Mouse (Mus musculus): ENCODE measurements around the gene Hoxb6. TPM values are rescaled to one million over a fixed set of nuclear protein-coding genes. Genes with fewer than 3 reads are reported as not detected.
A peak's percentile ranks its signal among the peaks of the same experiment; 100 is the strongest.

Gene Hoxb6
- total RNA-seq, 4 experiments from 2014 or later: not detected

- no peak for DNase-seq (ENCODE audit: low spot score)
Measured at GRCm38 (mm10) chr11:96350791-96351190, 58.5 kb downstream of the Hoxb6 start.

Small RNAs within 50 kb of the gene (microRNA-seq; reads per million reads assigned to microRNA genes)
- gene Mir10a (2,390 reads per million, percentile 88 among the genes with 10 or more reads in this experiment), gene Mir196a-1 (not detected)

Other genes starting within 250 kb of the Hoxb6 start
- gene Ube2z, start 227.1 kb upstream of the Hoxb6 start, total RNA-seq (2022): 10 to 100 TPM; 28.1 to 32.7 (median 30.7) TPM
- 1,000 to 10,000 TPM; 3,689 to 3,785 (median 3,746) TPM for gene Atp5g1, start 216.8 kb upstream of the Hoxb6 start, total RNA-seq (2022)
- gene Calcoco2, start 180.5 kb upstream of the Hoxb6 start, total RNA-seq (2022): under 1 TPM in 1 of 4 experiments, not detected in 3; 0.29 TPM
- gene Ttll6, start 158.7 kb upstream of the Hoxb6 start, total RNA-seq (2022): under 1 TPM in 1 of 4 experiments, not detected in 3; 0.14 TPM
- gene Hoxb13, start 98.2 kb upstream of the Hoxb6 start, total RNA-seq (2022): not detected
- not detected for gene Hoxb9, start 21.0 kb upstream of the Hoxb6 start, total RNA-seq (2022)
- not detected for gene Hoxb8, start 10.6 kb upstream of the Hoxb6 start, total RNA-seq (2022)
- gene Hoxb7, start 5.9 kb upstream of the Hoxb6 start, total RNA-seq (2022): not detected
- under 1 TPM in 1 of 4 experiments, not detected in 3; 0.11 TPM for gene Hoxb5, start 10.9 kb downstream of the Hoxb6 start, total RNA-seq (2022)
- under 1 TPM; 0.35 to 0.63 (median 0.53) TPM for gene Hoxb4, start 25.8 kb downstream of the Hoxb6 start, total RNA-seq (2022)
- gene Hoxb3, start 30.9 kb downstream of the Hoxb6 start, total RNA-seq (2022): under 1 TPM; 0.25 to 0.37 (median 0.30) TPM
- under 1 TPM; 0.38 to 0.80 (median 0.64) TPM for gene Hoxb2, start 58.0 kb downstream of the Hoxb6 start, total RNA-seq (2022)
- gene Hoxb1, start 73.3 kb downstream of the Hoxb6 start, total RNA-seq (2022): not detected
- gene Skap1, start 172.1 kb downstream of the Hoxb6 start, total RNA-seq (2022): under 1 TPM in 2 of 4 experiments, not detected in 2; 0.30 to 0.34 TPM

Data from heart, adult 8-10 months (tissue).